Mouse (Mus musculus): ENCODE measurements around the gene Gas8.
"Not testable (repeated sequence)": the region's sequence is repeated elsewhere in the genome, so short reads cannot be mapped to it uniquely, and the experiment has no call there.

DNA sequence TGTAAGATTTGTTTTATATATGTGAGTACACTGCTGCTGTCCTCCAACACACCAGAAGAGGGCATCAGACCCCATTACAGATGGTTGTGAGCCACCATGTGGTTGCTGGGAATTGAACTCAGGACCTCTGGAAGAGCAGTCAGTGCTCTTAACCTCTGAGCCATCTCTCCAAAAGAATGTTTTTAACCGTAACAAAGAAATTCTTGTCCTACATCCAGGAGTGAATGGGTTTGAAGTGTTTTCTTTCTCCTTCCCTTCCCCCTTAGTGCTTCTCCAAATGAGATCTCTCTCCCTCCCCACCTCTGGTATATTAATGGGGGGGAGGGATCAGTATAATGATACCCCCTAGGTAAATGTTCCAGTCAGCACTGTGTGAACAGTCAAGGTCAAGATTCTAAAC, 1.4 kb downstream of the Gas8 start:
- not testable (repeated sequence) for TF ChIP-seq CTCF (IDR thresholded peaks at IDR 0.05; ENCODE audit: low read depth, low read length); POLR2A (IDR thresholded peaks at IDR 0.05; ENCODE audit: extremely low read depth, insufficient read depth, low read length)
